Mouse (Mus musculus) kidney, adult 9 months (tissue): ENCODE measurements at regions not wholly inside any gene's neighbourhood (a gene's known extent, or its start where the extent isn't known, plus 50 kb on each side); places are given as distances from the start of the nearest gene placed in this dataset.

Source experiments
- DNase-seq: peaks from one replicate; pipeline ENCODE4 v3.0.0; 2022

DNA sequence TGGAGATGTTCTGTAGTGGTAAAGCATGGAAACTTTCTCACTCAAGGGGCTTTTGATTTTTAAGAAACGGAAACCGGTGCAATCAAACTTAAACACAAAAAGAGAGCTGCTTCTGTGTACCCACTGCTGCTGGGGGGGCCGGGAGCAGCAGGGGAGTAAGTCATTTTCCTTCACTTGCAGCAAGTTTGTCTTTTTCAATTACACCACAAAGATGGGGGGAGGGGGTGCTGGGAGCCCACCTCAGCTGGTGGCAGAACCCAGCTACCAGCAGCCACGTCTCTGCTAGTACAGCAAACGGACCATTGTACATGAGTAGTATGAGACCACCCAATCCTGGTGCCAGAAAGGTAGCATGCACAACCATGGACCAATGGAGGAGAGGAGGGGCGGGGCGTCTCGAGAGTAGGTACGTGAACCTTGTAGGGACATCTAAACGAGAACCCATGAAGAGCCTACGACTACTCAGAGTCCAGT lies 211.7 kb upstream of the Amigo2 start:
- no peak for DNase-seq

DNA sequence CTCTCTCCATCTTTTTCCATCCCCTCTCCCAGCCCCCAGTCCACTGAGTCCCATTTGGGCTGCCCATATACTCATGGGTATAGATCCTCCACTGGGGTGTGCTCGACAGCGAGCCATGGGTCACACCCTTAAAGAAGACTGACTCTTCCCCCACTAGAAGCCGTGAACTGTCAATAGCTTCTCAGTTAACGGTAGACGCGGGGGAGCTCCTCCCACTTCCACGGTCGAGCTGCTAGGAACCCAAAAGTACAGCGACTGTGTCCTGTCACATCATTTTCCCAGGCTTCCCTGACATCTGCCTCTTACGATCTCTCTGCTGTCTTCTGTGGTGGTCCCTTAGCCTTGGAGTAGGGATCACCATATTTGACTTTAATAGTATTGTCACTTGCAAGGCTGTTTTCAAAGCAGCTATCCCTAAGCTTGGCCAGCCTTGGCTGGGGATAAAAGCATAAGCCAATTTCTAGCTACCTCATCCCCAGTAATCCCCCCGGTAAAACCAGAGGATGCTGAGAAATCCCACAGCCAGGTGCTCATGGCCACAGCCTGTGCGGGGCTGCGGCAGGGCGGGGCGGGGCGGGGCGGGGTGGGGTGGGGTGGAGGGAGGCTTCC lies 211.2 kb upstream of the Amigo2 start:
- DNase-seq: no peak

- no peak for DNase-seq
Observed at GRCm38 (mm10) chr15:97457468-97457867, 210.4 kb upstream of the Amigo2 start.

DNA sequence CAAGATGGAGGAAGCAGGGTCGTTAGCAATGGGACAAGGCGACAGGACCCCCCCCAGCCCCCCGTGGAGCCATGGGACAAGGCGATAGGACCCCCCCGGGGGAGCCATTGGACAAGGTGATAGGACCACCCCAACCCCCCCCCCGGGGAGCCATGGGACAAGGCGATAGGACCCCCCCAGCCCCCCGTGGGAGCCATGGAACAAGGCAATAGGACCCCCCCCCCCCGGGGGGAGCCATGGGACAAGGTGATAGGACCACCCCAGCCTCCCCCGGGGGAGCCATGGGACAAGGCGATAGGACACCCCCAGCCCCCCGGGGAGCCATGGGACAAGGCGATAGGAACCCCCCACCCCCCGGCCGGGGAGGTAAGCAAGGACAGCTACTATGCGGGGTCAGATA lies 209.9 kb upstream of the Amigo2 start:
- DNase-seq: no peak

GRCm38 (mm10) chr15:97455672-97456071 lies 208.6 kb upstream of the Amigo2 start:
- DNase-seq: no peak

DNA sequence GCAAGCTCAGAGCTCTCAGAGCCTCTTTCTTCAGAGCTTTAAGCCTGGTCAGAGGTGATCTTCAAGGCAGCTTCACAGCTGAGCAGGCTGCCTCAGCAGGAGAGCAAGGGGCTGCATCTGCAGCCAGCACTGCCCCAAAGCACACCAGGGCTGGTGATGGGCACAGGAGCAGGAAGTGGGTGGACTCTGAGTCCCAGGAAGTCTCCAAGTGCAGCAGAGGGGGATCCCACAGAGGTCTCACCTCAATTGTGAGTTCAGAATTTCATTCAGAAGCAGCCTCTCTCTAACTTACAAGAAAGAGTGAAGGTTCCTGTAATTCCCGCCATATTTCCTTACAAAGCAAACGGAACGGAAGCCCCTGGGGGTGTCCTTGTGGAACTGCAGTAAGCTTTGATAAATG lies 202.6 kb upstream of the Amigo2 start:
- DNase-seq: no peak

GRCm38 (mm10) chr15:97449001-97449400 lies 201.9 kb upstream of the Amigo2 start:
- DNase-seq: no peak

- DNase-seq: no peak
Observed at GRCm38 (mm10) chr15:97448243-97448880, 201.3 kb upstream of the Amigo2 start.

DNA sequence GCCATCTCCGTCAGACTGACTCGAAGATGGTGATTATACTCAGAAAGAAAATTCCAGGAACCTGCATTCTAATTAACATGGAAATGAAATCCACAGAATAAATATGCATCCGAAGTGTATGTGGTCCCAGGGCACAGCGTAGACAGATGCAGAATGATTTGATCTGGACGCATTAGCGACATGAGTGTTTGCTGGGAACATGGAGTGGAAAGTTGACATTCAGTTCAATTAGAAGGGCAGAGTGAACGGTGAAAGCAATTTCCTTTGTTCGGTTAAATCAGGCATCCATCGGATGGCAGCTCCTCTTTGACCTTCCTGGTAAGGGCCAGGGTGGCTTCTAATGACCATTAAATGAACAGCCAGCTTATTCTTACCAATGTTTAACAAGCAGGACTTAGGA lies 199.1 kb upstream of the Amigo2 start:
- no peak for DNase-seq

- no peak for DNase-seq
Observed at GRCm38 (mm10) chr15:97438235-97438760, 191.2 kb upstream of the Amigo2 start.
